Mouse (Mus musculus): ENCODE results near the gene Papss2. TPM values are rescaled to one million over a fixed set of nuclear protein-coding genes. Genes with fewer than 3 reads are reported as not detected.

Gene Papss2
- polyA plus RNA-seq, 1 experiment from 2014 or later: 9.4 TPM

DNA sequence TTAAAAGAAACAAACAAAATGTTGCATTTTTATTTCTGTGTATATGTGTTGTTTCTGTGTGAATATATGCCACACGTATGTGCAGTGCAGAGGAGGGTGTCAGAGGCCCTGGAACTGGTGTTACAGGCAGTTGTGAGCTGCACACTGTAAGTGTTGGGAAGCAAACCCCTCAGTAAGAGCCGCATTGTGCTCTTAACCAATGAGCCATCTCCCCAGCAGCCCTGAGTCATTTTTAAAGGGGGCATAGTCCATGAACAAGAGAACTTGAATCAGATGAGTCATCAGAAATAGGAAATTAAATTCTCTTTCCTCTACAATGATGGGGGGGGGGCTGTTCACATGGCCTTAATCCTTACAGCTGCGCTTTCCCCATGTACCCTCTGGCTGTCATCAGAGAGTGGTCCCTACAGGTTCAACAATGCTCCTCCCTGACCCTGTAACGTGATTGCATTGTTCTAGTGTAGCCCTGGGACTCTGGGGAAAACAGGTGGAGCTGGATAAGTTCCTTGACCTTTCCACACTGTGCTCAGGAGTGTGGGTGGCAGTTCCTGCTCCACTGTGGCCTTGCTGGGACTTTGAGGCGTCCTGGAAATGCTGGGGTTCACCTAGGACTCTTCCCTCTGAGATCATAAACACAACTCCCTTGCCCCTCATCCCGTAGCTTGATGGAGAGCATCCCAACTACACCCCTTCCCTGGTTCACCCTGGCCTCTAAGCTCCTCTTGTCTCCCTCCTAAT lies 5.6 kb downstream of the Papss2 start:
- Histone ChIP-seq H3K9ac (no peak overlapping the region), H3K9me3 (no peaks in the 10 kb centered on the region), H3K27me3 (peaks cover 11% of the 10 kb centered on the region; the same call in 1 of the 2 replicates), H3K36me3 (no peaks in the 10 kb centered on the region), H3K27ac (peak overlapping the region; percentile 20; the same call in 1 of the 2 replicates), H3K4me1 (peaks cover 2% of the 10 kb centered on the region; the same call in 1 of the 2 replicates), H3K4me3 (no peak overlapping the region), H3K4me2 (replicated peaks) (no peak overlapping the region)
- 63% methylated on average over 6 of the region's 6 CpGs for WGBS
- ATAC-seq (ENCODE audit: insufficient number of reproducible peaks, insufficient read depth, low FRiP score, low TSS enrichment): 0 out of 2 replicates have a peak, but pooled peaks have one; percentile 58

DNA sequence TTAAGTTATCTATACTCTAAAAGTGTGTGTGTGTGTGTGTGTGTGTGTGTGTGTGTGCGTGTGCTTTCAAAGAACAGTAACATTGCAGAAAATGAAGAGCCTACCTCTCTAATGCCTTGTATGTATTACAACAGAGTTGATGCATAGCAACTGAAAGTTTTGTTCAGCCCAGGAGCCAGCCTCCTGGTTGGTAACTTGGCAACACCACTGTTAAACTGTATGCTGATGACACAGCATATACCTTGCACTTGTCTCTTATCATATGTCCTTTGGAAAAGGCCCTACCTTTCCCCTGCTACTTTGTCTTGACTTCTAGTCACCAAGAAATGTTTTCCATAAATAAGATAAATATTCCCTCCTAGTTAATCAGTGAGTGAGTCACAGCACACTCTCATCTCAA lies 7.9 kb downstream of the Papss2 start:
- Histone ChIP-seq H3K9ac (no peak overlapping the region), H3K9me3 (no peaks in the 10 kb centered on the region), H3K4me1 (peaks cover 2% of the 10 kb centered on the region; the same call in 1 of the 2 replicates), H3K36me3 (no peaks in the 10 kb centered on the region), H3K27ac (no peak overlapping the region), H3K27me3 (no peaks in the 10 kb centered on the region), H3K4me2 (replicated peaks) (no peak overlapping the region), H3K4me3 (no peak overlapping the region)
- no peak for ATAC-seq (ENCODE audit: insufficient number of reproducible peaks, insufficient read depth, low FRiP score, low TSS enrichment)
- 70% methylated on average over 1 of the region's 1 CpGs for WGBS

DNA sequence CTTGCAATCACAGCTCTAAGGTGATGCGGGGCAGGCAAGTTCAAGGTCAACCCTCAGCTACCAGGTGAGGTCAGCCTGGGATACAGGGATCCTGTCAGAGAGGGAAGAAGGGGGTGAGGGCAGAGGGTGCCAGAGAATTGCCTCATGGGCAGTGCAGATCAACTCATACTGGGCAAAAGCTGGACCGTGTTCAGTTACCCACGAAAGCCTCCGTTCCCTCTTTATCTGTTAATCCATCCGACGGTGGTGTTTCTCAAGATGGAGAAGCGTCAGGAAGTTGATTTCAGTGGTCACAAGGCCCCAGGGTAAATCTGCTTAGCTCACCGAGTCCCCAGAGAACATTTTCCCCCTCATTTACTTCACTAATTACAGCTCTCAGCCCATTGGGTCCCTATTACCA lies 8.5 kb downstream of the Papss2 start:
- no peak overlapping the region for H3K4me2 ChIP-seq (replicated peaks)
- peaks cover 2% of the 10 kb centered on the region; the same call in 1 of the 2 replicates for H3K4me1 ChIP-seq
- no peak overlapping the region for H3K27ac ChIP-seq
- ATAC-seq (ENCODE audit: insufficient number of reproducible peaks, insufficient read depth, low FRiP score, low TSS enrichment): no peak
- H3K27me3 ChIP-seq: no peaks in the 10 kb centered on the region
- WGBS: 55% methylated on average over 8 of the region's 8 CpGs
- no peaks in the 10 kb centered on the region for H3K36me3 ChIP-seq
- H3K4me3 ChIP-seq: no peak overlapping the region
- no peaks in the 10 kb centered on the region for H3K9me3 ChIP-seq
- no peak overlapping the region for H3K9ac ChIP-seq

DNA sequence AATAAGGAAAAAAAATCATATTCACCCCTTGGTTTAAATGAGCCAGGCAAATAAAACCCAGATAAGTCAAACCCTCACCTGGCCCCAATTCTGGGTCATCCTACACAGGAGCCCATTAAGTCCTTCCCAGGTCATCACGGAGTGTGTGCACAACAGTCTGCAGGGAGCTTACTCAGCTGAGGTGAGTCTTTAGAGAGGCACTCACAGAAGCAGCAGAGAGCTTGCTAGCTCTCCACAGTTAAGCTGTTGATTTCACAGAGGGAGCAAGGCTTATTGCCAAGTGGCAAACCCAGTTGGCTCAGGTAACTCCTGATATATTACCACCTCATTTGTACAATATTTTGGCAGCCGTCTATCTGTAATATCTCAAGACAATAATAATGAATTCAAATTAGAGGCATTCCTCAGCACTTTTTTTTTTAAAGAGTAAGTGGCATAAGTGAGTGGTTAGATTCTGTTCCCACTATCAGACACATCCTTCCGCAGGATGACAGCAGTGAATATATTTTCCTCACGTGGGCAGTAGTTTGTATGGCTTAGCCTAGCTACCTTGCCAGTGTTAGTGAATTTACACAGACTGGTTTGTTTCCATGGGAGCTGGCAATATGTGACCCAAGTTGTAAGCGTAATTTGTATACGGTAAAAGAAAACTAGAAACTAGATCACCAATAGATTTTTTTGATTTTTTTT lies 9.1 kb downstream of the Papss2 start:
- Histone ChIP-seq H3K27ac (no peak overlapping the region), H3K9me3 (no peaks in the 10 kb centered on the region), H3K4me2 (replicated peaks) (no peak overlapping the region), H3K9ac (no peak overlapping the region), H3K27me3 (no peaks in the 10 kb centered on the region), H3K4me1 (peaks cover 2% of the 10 kb centered on the region; the same call in 1 of the 2 replicates), H3K4me3 (no peak overlapping the region), H3K36me3 (no peaks in the 10 kb centered on the region)
- no peak for ATAC-seq (ENCODE audit: insufficient number of reproducible peaks, insufficient read depth, low FRiP score, low TSS enrichment)
- WGBS: 82% methylated on average over 6 of the region's 6 CpGs

DNA sequence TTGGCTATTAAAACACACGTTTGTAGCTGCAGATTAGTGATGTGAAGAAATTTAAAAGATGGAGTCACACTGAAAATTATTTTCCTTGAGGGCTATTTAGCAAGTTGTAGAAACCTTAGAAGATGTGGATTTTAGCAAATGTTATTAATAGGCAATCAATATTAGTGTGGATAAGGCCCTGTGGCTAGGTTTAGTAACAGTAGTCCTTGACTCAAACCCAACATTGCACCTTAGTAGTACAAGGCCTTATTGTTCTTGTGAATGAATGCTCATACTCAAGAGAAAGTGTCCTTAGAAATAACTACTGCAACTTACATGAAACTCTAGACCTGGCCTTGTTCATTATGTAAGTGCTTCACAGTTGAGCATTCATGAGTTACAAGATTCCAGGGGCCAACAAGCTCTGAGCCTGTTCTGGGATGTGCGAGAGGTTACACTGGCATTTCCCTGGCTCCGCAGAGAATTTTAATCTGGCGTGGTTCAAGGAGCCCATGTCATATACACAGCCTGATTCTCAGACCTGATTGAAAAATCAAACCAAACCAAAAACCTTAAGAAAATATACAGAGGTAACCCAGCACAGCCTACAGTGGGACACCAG lies 10.7 kb downstream of the Papss2 start:
- H3K27me3 ChIP-seq: no peaks in the 10 kb centered on the region
- WGBS: 45% methylated on average over 4 of the region's 4 CpGs
- H3K9me3 ChIP-seq: no peaks in the 10 kb centered on the region
- no peaks in the 10 kb centered on the region for H3K36me3 ChIP-seq
- H3K4me1 ChIP-seq: peaks cover under 1% of the 10 kb centered on the region; the same call in 1 of the 2 replicates
- H3K4me3 ChIP-seq: no peak overlapping the region
- no peak overlapping the region for H3K4me2 ChIP-seq (replicated peaks)
- no peak for ATAC-seq (ENCODE audit: insufficient number of reproducible peaks, insufficient read depth, low FRiP score, low TSS enrichment)
- no peak overlapping the region for H3K9ac ChIP-seq
- no peak overlapping the region for H3K27ac ChIP-seq

DNA sequence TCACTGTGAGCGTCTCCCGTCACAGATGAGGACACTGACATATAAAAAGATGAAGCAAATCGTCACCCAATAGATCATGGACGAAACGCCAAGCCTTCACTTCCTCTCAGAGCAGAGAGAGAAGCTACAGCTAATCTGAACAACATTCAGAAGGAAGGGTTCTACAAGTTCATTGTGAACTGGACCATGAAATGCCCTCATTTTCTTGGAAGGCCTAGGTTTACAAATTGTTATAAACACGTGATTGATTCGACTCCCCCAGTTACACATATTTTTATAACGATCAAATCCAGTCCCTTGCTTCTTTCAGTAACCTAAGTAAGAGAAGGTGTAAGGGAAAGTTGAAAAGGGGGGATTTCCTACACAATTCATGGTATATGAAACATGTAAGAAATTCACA lies 11.4 kb downstream of the Papss2 start:
- Histone ChIP-seq H3K27me3 (no peaks in the 10 kb centered on the region), H3K4me1 (no peaks in the 10 kb centered on the region), H3K9ac (no peak overlapping the region), H3K27ac (no peak overlapping the region), H3K4me2 (replicated peaks) (no peak overlapping the region), H3K9me3 (no peaks in the 10 kb centered on the region), H3K4me3 (no peak overlapping the region), H3K36me3 (no peaks in the 10 kb centered on the region)
- no peak for ATAC-seq (ENCODE audit: insufficient number of reproducible peaks, insufficient read depth, low FRiP score, low TSS enrichment)
- WGBS: 68% methylated on average over 8 of the region's 8 CpGs

DNA sequence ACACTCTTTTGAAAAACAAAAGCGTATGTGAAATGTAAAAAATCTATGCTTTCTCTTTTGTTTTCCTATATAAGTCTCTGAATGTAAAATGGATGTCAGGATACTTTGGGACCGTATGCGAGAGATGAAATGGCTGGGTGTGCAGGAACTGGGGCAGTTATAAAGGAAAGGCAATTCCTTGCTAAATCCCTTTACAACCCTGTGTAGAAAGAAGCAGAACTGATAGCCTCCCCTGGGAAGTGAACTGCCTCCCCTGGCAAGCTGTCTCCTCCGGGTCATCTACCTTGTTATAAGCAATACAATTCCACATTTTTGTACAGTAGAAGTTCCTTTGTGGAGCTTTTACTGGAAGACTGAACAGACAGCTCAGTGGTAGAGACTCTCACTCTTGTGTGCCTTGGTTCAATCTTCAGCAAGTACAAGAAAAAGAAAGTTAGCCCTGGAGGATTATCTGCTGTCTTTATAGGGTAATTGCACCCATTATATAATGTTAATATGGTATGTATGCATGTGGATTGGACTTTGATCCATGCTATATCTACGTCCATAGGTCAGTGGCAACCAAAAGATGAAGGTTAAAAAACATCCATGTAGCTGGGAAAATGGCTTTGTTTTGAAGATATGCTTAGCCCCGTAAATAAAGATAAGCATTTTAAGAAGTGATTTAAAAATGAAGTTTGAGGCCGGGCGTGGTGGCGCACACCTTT lies 15.9 kb downstream of the Papss2 start:
- ATAC-seq (ENCODE audit: insufficient number of reproducible peaks, insufficient read depth, low FRiP score, low TSS enrichment): no peak
- no peak overlapping the region for H3K4me3 ChIP-seq
- no peak overlapping the region for H3K9ac ChIP-seq
- H3K9me3 ChIP-seq: no peaks in the 10 kb centered on the region
- no peaks in the 10 kb centered on the region for H3K27me3 ChIP-seq
- no peak overlapping the region for H3K4me2 ChIP-seq (replicated peaks)
- WGBS: 90% methylated on average over 9 of the region's 9 CpGs
- H3K27ac ChIP-seq: no peak overlapping the region
- H3K36me3 ChIP-seq: no peaks in the 10 kb centered on the region
- H3K4me1 ChIP-seq: no peaks in the 10 kb centered on the region

DNA sequence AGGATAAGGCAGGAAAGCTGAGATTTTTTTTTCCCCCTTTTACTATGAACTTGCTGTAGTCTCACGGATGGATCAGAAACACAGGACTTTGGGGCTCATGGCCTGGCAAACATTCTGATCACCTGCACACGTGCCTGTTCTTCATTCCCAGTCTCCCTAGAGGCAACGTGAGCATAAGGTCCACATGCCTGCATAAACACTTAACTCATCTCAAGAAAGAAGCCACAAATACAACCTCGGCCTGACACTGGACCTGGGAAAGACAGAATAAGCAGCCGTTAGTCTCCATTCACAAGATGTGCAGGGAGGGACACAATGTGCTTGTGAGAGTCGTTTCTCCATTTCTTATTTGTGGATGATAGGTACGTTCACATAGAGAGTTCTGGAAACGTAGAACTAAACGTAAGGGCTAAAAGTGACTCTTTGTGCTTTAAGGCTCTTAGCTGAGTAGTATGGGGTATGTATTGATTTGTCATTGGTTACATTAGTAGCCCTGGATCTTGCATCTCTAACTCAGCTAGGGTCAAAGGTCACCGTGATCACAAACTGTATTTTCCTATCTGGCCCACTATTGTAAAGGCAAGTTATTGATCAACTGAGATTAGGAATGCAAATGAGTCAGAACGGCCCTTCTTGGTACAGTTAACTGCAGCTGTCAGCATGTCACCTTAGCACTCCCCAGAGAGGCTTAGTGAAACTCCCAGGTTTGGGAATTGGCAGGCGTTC lies 18.6 kb downstream of the Papss2 start:
- 75% methylated on average over 12 of the region's 12 CpGs for WGBS
- Histone ChIP-seq H3K27me3 (no peaks in the 10 kb centered on the region), H3K9me3 (no peaks in the 10 kb centered on the region), H3K9ac (no peak overlapping the region), H3K36me3 (no peaks in the 10 kb centered on the region), H3K4me1 (no peaks in the 10 kb centered on the region), H3K4me2 (replicated peaks) (no peak overlapping the region), H3K27ac (no peak overlapping the region), H3K4me3 (no peak overlapping the region)
- no peak for ATAC-seq (ENCODE audit: insufficient number of reproducible peaks, insufficient read depth, low FRiP score, low TSS enrichment)

DNA sequence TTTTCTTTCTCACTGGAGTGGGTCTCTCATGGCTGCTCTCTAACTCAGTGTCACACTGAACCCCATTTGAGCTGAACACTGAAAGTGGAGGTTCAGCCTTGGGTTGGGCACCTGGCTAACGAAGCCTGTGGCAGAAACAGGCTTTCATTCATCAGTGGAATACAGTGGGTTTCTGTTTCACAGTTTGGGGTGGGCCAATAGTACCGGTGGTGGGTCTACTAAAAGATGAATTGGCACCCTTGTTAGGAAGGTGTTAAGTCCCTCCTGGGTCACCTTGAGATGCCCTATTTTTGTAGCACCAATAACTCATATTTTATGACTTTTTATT lies 19.1 kb downstream of the Papss2 start:
- H3K4me1 ChIP-seq: no peaks in the 10 kb centered on the region
- H3K9ac ChIP-seq: no peak overlapping the region
- ATAC-seq (ENCODE audit: insufficient number of reproducible peaks, insufficient read depth, low FRiP score, low TSS enrichment): no peak
- H3K9me3 ChIP-seq: no peaks in the 10 kb centered on the region
- no peak overlapping the region for H3K4me2 ChIP-seq (replicated peaks)
- H3K27me3 ChIP-seq: no peaks in the 10 kb centered on the region
- 67% methylated on average over 2 of the region's 2 CpGs for WGBS
- H3K27ac ChIP-seq: no peak overlapping the region
- H3K36me3 ChIP-seq: no peaks in the 10 kb centered on the region
- H3K4me3 ChIP-seq: no peak overlapping the region

DNA sequence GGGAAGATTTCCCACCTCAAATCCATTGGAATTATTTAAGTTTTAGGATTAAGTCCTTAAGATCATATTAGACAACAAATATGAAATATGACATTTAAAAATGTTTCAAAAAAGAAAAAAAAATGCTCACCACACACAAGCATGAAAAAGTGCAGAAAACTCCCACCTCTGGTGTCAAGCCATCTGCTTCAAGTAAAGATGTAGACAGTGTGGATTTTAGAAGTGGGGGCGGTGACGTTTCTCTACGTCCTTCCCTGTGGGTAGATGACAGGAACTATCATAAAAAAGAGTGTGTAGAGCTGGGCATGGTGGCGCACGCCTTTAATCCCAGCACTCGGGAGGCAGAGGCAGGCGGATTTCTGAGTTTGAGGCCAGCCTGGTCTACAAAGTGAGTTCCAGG lies 21.1 kb downstream of the Papss2 start:
- H3K4me1 ChIP-seq: no peaks in the 10 kb centered on the region
- no peaks in the 10 kb centered on the region for H3K27me3 ChIP-seq
- no peak overlapping the region for H3K4me2 ChIP-seq (replicated peaks)
- WGBS: 93% methylated on average over 7 of the region's 7 CpGs
- H3K9ac ChIP-seq: no peak overlapping the region
- H3K27ac ChIP-seq: no peak overlapping the region
- ATAC-seq (ENCODE audit: insufficient number of reproducible peaks, insufficient read depth, low FRiP score, low TSS enrichment): no peak
- H3K9me3 ChIP-seq: no peaks in the 10 kb centered on the region
- H3K4me3 ChIP-seq: no peak overlapping the region
- no peaks in the 10 kb centered on the region for H3K36me3 ChIP-seq

DNA sequence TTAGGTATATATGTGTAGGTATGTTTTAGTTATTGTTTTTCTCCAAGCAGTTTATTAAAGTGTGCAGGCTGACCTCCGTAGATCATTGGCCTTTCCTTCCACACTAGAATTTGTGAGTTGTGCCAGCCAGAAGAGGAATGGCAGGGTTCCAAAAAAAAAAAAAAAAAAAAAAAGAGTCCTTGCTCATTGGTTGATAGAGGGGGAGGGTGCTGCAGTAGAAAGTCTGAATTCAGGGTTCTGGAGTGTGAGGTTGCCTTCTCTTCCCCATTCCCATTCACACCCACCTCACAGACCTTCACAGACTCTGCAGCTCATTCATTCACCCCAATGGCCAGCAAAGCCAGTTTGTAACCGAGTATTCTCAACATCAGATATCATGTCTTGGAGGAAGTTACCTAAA lies 24.1 kb downstream of the Papss2 start:
- Histone ChIP-seq H3K9me3 (no peaks in the 10 kb centered on the region), H3K9ac (no peak overlapping the region)

More for the DNA sequence above, 24.1 kb downstream of the Papss2 start:
- 85% methylated on average over 2 of the region's 2 CpGs for WGBS
- Histone ChIP-seq H3K27me3 (no peaks in the 10 kb centered on the region), H3K4me1 (no peaks in the 10 kb centered on the region), H3K36me3 (no peaks in the 10 kb centered on the region), H3K4me2 (replicated peaks) (no peak overlapping the region), H3K4me3 (no peak overlapping the region), H3K27ac (no peak overlapping the region)
- no peak for ATAC-seq (ENCODE audit: insufficient number of reproducible peaks, insufficient read depth, low FRiP score, low TSS enrichment)
